Mouse (Mus musculus): ENCODE measurements at regions not wholly inside any gene's neighbourhood (a gene's known extent, or its start where the extent isn't known, plus 50 kb on each side); places are given as distances from the start of the nearest gene placed in this dataset.

DNA sequence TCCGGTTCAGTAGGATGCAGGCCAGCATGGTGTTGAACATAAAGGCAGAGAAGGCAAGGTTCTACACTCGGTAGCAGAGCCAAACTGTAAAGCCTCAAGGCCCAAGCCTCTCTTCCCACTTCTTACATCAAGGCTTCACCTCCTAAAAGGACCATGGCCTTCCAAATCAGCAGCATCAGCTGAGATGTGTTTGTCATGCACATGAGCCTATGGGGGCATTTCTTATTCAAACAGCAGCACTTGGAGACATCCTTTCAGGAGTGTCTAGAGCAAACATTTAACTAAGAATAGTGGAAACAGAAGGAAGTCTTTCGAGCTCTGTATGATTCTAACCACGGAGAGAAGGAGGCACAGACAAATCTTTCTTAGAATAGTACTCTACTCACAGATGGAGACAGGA lies 115.0 kb upstream of the Rap2b start:
- Histone ChIP-seq H3K4me1 (ENCODE audit: control insufficient read depth in 1 of 2, insufficient read depth in 2 of 2, low read length in 2 of 2) (no peaks in the 10 kb centered on the region), H3K36me3 (ENCODE audit: control insufficient read depth in 1 of 2, insufficient read depth in 2 of 2, low read length in 2 of 2) (no peaks in the 10 kb centered on the region), H3K9ac (ENCODE audit: control insufficient read depth, low read depth, low read length, poor library complexity, severe bottlenecking) (no peak overlapping the region), H3K27me3 (ENCODE audit: control insufficient read depth in 1 of 2, insufficient read depth in 2 of 2, low read length in 2 of 2) (no peaks in the 10 kb centered on the region; a peak in 1 of 4 replicates), H3K9me3 (replicated peaks; ENCODE audit: insufficient read depth, low read length) (no peaks in the 10 kb centered on the region), H3K4me3 (ENCODE audit: control insufficient read depth in 1 of 2, insufficient read depth in 1 of 2, low read depth in 2 of 2, low read length in 2 of 2) (no peak overlapping the region), H3K27ac (ENCODE audit: control insufficient read depth, low read depth, low read length) (no peak overlapping the region), H3K79me2 (ENCODE audit: control insufficient read depth, insufficient read depth, low read length, poor library complexity) (no peaks in the 10 kb centered on the region)
- TF ChIP-seq GATA1 (IDR thresholded peaks at IDR 0.05; ENCODE audit: low read depth, low read length), result no peak
- TF ChIP-seq UBTF (IDR thresholded peaks at IDR 0.05; ENCODE audit: borderline replicate concordance, insufficient read depth, low read depth, low read length), result no peak
- DNase-seq (ENCODE audit: low read depth, low spot score), result no peak

GRCm38 (mm10) chr3:61247344-61247743 lies 114.1 kb upstream of the Rap2b start:
- H3K79me2 ChIP-seq (ENCODE audit: control insufficient read depth, insufficient read depth, low read length, poor library complexity), result no peaks in the 10 kb centered on the region
- no peak overlapping the region for H3K4me3 ChIP-seq (ENCODE audit: control insufficient read depth in 1 of 2, insufficient read depth in 1 of 2, low read depth in 2 of 2, low read length in 2 of 2)
- no peak for TF ChIP-seq HCFC1 (IDR thresholded peaks at IDR 0.05; ENCODE audit: low read depth, low read length)
- no peak for TF ChIP-seq MAFK (IDR thresholded peaks at IDR 0.05; ENCODE audit: borderline replicate concordance, low read depth, low read length)
- no peak for TF ChIP-seq MYB (IDR thresholded peaks at IDR 0.05; ENCODE audit: low read depth, low read length)
- TF ChIP-seq MAX (IDR thresholded peaks at IDR 0.05; ENCODE audit: low read length), result no peak
- no peak for TF ChIP-seq ETS1 (IDR thresholded peaks at IDR 0.05; ENCODE audit: low read depth, low read length)
- H3K27ac ChIP-seq (ENCODE audit: control insufficient read depth, low read depth, low read length), result no peak overlapping the region
- no peaks in the 10 kb centered on the region for H3K36me3 ChIP-seq (ENCODE audit: control insufficient read depth in 1 of 2, insufficient read depth in 2 of 2, low read length in 2 of 2)
- no peaks in the 10 kb centered on the region for H3K4me1 ChIP-seq (ENCODE audit: control insufficient read depth in 1 of 2, insufficient read depth in 2 of 2, low read length in 2 of 2)
- no peaks in the 10 kb centered on the region; a peak in 1 of 4 replicates for H3K27me3 ChIP-seq (ENCODE audit: control insufficient read depth in 1 of 2, insufficient read depth in 2 of 2, low read length in 2 of 2)
- DNase-seq (ENCODE audit: low read depth, low spot score), result no peak
- H3K9ac ChIP-seq (ENCODE audit: control insufficient read depth, low read depth, low read length, poor library complexity, severe bottlenecking), result no peak overlapping the region
- no peaks in the 10 kb centered on the region for H3K9me3 ChIP-seq (replicated peaks; ENCODE audit: insufficient read depth, low read length)

DNA sequence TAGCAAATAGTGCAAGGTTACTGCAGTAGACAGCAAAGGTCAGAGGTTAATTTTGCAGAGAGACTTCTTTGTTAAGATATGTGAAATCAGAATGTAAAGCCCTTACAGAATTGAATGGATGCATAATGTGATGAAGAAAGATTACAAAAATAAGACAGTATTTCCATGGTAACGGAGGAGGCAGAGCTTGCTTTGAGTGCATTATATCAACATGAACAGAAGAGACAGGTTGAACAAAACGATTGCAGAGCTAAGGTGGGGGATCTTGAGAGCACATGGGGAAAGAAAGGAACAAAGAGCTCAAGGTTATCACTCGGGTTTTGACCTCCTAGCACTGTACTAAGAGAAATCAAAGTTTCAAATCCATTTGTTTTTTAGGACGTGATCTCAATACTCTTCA lies 106.2 kb upstream of the Rap2b start:
- H3K4me3 ChIP-seq (ENCODE audit: control insufficient read depth in 1 of 2, insufficient read depth in 1 of 2, low read depth in 2 of 2, low read length in 2 of 2), result no peak overlapping the region
- H3K27me3 ChIP-seq (ENCODE audit: control insufficient read depth in 1 of 2, insufficient read depth in 2 of 2, low read length in 2 of 2), result peaks cover 0 to 3% of the 10 kb centered on the region in 2 experiments; a peak in 1 of 4 replicates
- H3K4me1 ChIP-seq (ENCODE audit: control insufficient read depth in 1 of 2, insufficient read depth in 2 of 2, low read length in 2 of 2), result no peaks in the 10 kb centered on the region
- DNase-seq (ENCODE audit: low read depth, low spot score), result no peak
- no peaks in the 10 kb centered on the region for H3K36me3 ChIP-seq (ENCODE audit: control insufficient read depth in 1 of 2, insufficient read depth in 2 of 2, low read length in 2 of 2)
- H3K9ac ChIP-seq (ENCODE audit: control insufficient read depth, low read depth, low read length, poor library complexity, severe bottlenecking), result no peak overlapping the region
- H3K79me2 ChIP-seq (ENCODE audit: control insufficient read depth, insufficient read depth, low read length, poor library complexity), result no peaks in the 10 kb centered on the region
- TF ChIP-seq POLR2AphosphoS5 (IDR thresholded peaks at IDR 0.05; ENCODE audit: borderline replicate concordance, low read depth, low read length) (no peak), GABPA (IDR thresholded peaks at IDR 0.05; ENCODE audit: low read depth, low read length) (no peak), ZMIZ1 (IDR thresholded peaks at IDR 0.05; ENCODE audit: low read depth, low read length) (no peak), POLR2A (IDR thresholded peaks at IDR 0.05; ENCODE audit: control insufficient read depth in 1 of 2, insufficient read depth in 1 of 2, low read depth in 1 of 2, low read length in 2 of 2, poor library complexity in 1 of 2) (no peak), NRF1 (IDR thresholded peaks at IDR 0.05; ENCODE audit: insufficient read depth, low read depth, low read length, poor library complexity, severe bottlenecking) (no peak), POLR2AphosphoS2 (IDR thresholded peaks at IDR 0.05; ENCODE audit: low read length) (no peak), CHD1 (IDR thresholded peaks at IDR 0.05; ENCODE audit: low read depth, low read length) (no peak)
- H3K9me3 ChIP-seq (replicated peaks; ENCODE audit: insufficient read depth, low read length), result no peaks in the 10 kb centered on the region
- H3K27ac ChIP-seq (ENCODE audit: control insufficient read depth, low read depth, low read length), result no peak overlapping the region

Data from MEL (cell line).